Mouse (Mus musculus) limb, embryonic 11.5 days (tissue): ENCODE data around the gene Tmem80. TPM values are rescaled to one million over a fixed set of nuclear protein-coding genes. Genes with fewer than 3 reads are reported as not detected.

ENCODE experiments used
- ATAC-seq: fragments of 200-750 bp; cut with Nextera tagmentation; 2 replicates; pipeline ENCODE4 v1.8.0; 2017; ENCODE audit warnings: low read depth; ENCODE audit not compliant: insufficient number of reproducible peaks, low FRiP score, low TSS enrichment
- DNase-seq: peaks from one replicate; pipeline ENCODE4 v3.0.0-alpha.2; 2015; ENCODE audit warnings: low spot score
- H3K27ac ChIP-seq: fragments of 300-500 bp; sonication (generic); replicated peaks from 2 replicates; pipeline ENCODE4 v1.5.1; 2014; ENCODE audit warnings: low read depth, mild to moderate bottlenecking, low read length
- H3K27me3 ChIP-seq: fragments of 300-500 bp; sonication (generic); 2 replicates; pipeline ENCODE4 v1.6.1; 2014; ENCODE audit warnings: mild to moderate bottlenecking, low read length, mixed read lengths; ENCODE audit not compliant: control insufficient read depth, insufficient read depth
- H3K36me3 ChIP-seq: fragments of 300-500 bp; sonication (generic); 2 replicates; pipeline ENCODE4 v1.6.1; 2014; ENCODE audit warnings: mild to moderate bottlenecking, low read length, moderate library complexity, mixed read lengths; ENCODE audit not compliant: control insufficient read depth, insufficient read depth
- H3K4me1 ChIP-seq: fragments of 300-500 bp; sonication (generic); 2 replicates; pipeline ENCODE4 v1.6.1; 2014; ENCODE audit warnings: low read length, mixed read lengths; ENCODE audit not compliant: control insufficient read depth, insufficient read depth
- H3K4me2 ChIP-seq: fragments of 300-500 bp; sonication (generic); 2 replicates; pipeline ENCODE4 v1.6.1; 2014; ENCODE audit warnings: low read depth, mild to moderate bottlenecking, moderate library complexity; ENCODE audit not compliant: severe bottlenecking
- H3K4me3 ChIP-seq: fragments of 300-500 bp; sonication (generic); 2 replicates; pipeline ENCODE4 v1.5.1; 2014; ENCODE audit warnings: low read depth, low read length
- H3K9ac ChIP-seq: fragments of 300-500 bp; sonication (generic); 2 replicates; pipeline ENCODE4 v1.6.1; 2014; ENCODE audit warnings: mild to moderate bottlenecking, low read length
- H3K9me3 ChIP-seq: fragments of 300-500 bp; sonication (generic); 2 replicates; pipeline ENCODE4 v1.6.1; 2016; ENCODE audit warnings: low read length; ENCODE audit not compliant: control insufficient read depth
- WGBS: fragments of 180-500 bp; shearing (Covaris S2); extraction: QIAGEN DNeasy Blood & Tissue Kit; methylation state at CpG from one replicate; pipeline ENCODE4 v1.1.7; 2014; 5-methylcytosine and 5-hydroxymethylcytosine counted together
- polyA plus RNA-seq: library from polyadenylated mRNA; unstranded; fragments of >200 nt; fragmentation: Nextera tagmentation; extraction: Ambion mirVana; gene quantifications from 2 replicates; pipeline ENCODE4 v1.2.1, GENCODE M21; 2014

Gene Tmem80
- polyA plus RNA-seq, 1 experiment from 2014 or later, result 29.5 TPM

DNA sequence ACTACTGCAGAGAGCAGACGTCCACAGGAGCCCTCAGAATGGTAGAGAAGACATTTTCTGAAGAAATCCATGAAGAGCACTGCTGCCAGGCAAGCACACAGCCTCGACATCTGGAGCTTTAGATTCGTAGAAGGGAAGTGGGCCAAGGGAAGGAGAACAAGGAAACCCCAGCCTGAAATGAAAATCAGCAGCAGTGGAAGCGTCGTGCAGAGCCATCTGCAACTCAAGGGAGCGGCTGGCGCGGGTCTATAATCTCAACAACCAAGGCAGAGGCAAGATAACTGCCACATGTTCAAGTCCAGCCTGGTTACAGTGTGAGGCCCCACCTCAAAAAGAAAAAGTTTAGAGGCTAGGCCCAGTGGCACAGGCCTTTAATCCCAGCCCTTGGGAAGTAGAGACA, 12.5 kb upstream of the Tmem80 start:
- no peak overlapping the region for H3K4me2 ChIP-seq
- H3K4me1 ChIP-seq, result no peaks in the 10 kb centered on the region
- H3K36me3 ChIP-seq, result peaks cover 37% of the 10 kb centered on the region
- H3K9ac ChIP-seq, result no peak overlapping the region
- no peaks in the 10 kb centered on the region for H3K9me3 ChIP-seq
- H3K27ac ChIP-seq, result no peak overlapping the region
- no peaks in the 10 kb centered on the region for H3K27me3 ChIP-seq
- H3K4me3 ChIP-seq, result no peak overlapping the region
- 91% methylated on average over 8 of the region's 8 CpGs for WGBS
- ATAC-seq, result no peak
- DNase-seq, result no peak

DNA sequence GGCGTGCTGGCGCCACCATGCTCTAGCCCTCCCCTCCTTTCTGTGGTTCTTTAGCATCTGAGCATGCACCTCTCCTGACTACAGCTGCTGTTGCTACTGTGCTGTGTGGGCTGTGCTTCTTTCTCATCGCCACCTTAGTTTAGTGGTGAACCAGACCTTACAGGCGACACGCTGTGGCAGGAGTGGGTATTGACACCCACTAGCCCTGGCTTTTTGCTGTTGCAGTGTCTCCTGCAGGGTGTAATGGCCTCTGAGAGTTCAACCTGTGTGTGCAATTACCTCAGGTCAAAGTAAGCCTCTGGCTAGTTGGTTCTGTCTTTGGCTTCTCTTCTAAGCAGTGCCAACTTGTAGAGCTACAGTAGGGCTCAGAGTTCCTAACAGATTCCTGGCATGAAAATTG, 11.6 kb upstream of the Tmem80 start:
- WGBS, result 84% methylated on average over 5 of the region's 5 CpGs
- Histone ChIP-seq H3K4me3 (no peak overlapping the region), H3K4me1 (no peaks in the 10 kb centered on the region), H3K9me3 (no peaks in the 10 kb centered on the region), H3K36me3 (peaks cover 39% of the 10 kb centered on the region), H3K9ac (no peak overlapping the region), H3K27ac (no peak overlapping the region), H3K27me3 (no peaks in the 10 kb centered on the region), H3K4me2 (no peak overlapping the region)
- ATAC-seq (no peak), DNase-seq (peak; percentile 36)

DNA sequence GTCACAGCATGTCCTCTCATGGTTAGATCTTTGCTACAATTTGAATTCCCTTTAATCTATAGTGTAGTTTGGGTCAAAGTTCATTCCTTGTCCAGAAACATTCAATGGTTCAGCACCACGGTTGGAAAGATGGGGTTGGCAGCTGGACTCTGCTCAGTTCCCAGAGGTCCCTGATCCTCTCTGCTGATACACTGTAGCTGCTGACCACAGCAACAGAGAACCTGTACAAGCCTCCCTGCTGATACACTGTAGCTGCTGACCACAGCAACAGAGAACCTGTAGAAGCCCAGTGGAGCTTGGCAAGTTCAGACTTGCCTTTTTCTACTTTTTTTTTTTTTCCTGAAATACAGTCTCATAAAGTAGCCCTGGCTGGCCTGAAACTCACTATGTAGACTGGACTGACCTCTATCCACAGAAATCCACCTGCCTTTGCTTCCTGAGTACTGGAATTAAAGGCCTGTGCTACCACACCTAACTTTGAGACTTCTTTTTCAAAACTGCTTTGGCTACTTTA, 9.9 kb upstream of the Tmem80 start:
- H3K4me3 ChIP-seq, result no peak overlapping the region
- H3K27me3 ChIP-seq, result no peaks in the 10 kb centered on the region
- H3K9me3 ChIP-seq, result no peaks in the 10 kb centered on the region
- no peak overlapping the region for H3K4me2 ChIP-seq
- no peak overlapping the region for H3K27ac ChIP-seq
- DNase-seq (no peak), ATAC-seq (no peak)
- WGBS, result 89% methylated on average over 1 of the region's 1 CpGs
- peaks cover 45% of the 10 kb centered on the region for H3K36me3 ChIP-seq
- no peak overlapping the region for H3K9ac ChIP-seq
- H3K4me1 ChIP-seq, result no peaks in the 10 kb centered on the region

DNA sequence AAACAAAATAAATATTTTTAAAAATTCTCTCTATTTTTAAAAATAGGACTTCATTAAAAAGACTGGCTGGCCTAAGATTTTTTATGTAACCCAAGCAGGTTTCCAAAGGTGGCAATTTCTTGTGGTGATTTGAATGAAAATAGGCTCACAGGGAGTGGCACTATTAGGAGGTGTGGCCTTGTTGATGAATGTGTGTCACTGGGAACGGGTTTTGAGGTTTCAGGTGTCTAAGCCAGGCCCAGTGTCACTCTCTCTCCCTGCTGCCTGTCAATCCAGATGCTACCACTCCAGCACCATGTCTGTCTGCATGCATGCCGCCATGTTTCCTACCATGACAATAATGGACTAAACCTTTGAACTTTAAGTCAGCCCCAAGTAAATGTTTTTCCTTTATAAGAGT, 8.1 kb upstream of the Tmem80 start:
- DNase-seq (no peak), ATAC-seq (no peak)
- 69% methylated on average over 2 of the region's 2 CpGs for WGBS
- no peak overlapping the region for H3K4me2 ChIP-seq
- H3K36me3 ChIP-seq, result peaks cover 38% of the 10 kb centered on the region
- no peaks in the 10 kb centered on the region for H3K9me3 ChIP-seq
- no peak overlapping the region for H3K9ac ChIP-seq
- H3K4me1 ChIP-seq, result no peaks in the 10 kb centered on the region
- no peaks in the 10 kb centered on the region for H3K27me3 ChIP-seq
- no peak overlapping the region for H3K27ac ChIP-seq
- H3K4me3 ChIP-seq, result no peak overlapping the region

DNA sequence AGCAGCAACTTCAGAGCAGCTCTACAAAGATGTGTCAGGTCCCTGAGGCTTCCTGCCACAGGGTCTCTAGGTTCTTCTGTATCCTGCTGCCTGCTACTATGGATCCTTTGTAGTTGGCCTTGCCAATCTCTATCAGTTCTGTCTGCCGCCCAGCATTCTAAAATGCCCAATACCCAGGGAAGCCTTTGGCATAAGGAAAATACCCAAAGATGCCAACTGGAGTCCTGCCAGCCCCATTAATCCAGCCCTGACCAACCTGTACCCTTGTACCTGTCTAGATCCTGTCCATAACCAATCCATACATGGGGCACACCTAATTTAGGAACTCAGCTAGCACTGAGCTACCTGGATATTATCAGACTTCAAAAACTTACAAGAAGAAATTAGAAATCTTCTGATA, 2.9 kb upstream of the Tmem80 start:
- Histone ChIP-seq H3K4me1 (peaks cover 12% of the 10 kb centered on the region), H3K27me3 (no peaks in the 10 kb centered on the region), H3K27ac (no peak overlapping the region), H3K36me3 (peaks cover 20% of the 10 kb centered on the region), H3K9me3 (no peaks in the 10 kb centered on the region), H3K4me3 (no peak overlapping the region), H3K9ac (no peak overlapping the region), H3K4me2 (no peak overlapping the region)
- ATAC-seq (no peak), DNase-seq (no peak)
- WGBS, result 83% methylated on average over 1 of the region's 1 CpGs

DNA sequence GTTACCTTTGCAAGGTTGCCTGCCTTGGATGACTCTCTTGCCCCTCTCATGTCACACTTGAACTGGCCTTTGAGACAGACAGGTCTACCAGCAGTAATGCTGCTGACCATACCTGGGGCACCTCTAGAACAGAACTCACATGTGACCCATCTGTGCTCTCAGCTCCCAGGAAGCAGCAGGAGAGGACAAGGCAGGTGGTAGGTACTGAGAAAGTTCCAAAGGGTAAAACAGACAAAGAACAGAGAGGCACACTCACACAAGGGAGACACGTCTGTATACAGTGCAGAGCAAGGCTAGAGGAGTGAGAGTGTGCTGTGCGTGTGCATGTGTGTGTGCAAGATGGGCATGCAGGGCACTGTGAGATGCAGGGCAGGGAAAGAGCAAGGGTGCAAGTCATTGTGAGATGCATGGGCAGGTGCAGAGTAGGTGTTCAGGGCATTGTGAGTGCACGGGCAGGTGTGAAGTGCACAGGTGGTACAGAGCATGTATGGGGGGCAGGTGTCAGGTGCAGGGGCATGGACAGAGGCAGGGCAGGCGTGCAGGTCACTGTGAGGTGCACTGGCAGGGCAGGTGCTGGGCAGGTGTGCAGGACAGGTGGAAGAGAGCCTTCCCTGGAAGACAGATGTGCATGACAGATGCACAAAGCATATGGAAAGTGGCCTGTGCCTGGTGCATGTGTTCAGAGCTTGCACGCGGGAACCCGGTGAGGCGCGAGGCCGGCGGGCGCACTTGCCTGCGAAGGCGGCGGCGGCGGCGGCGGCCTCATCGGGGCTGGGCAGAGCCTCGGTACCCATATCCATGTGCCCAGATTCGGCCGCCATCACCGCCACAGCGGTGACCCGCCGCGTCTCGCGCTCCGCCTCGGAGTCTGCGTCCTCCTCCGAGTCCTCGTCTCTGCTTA, 743 bp upstream of the Tmem80 start:
- 6% methylated on average over 35 of the region's 35 CpGs for WGBS

DNA sequence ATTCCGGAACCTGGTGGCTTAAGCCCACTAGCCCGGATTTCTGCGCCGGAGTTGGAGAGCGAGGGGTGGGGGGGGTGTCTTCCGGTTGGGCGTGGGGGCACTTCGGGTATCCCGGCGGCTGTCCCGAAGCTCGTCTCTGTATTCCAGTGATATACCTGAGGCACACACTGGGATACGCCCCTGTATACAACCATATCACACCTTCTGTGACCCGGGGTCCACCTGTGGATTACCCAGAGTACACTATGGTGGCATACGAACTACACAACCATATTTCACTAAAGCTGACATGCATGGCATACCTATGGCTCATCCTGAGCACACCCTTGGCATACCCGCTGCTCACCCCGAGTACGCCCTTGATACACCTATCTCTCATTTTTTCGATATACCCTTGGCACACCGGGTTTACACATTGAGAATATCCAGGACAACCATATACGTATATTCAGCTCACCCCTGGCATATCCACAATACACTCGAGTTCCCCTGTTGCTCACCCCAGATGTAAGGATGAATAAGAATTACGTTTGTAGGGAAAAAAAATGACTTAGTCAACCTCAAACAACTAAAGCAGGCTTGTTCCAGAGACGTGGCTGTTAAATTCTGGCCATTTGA, 943 bp downstream of the Tmem80 start:
- Histone ChIP-seq H3K4me3 (peak overlapping the region; percentile 60), H3K27ac (peak overlapping the region; percentile 96), H3K27me3 (no peaks in the 10 kb centered on the region), H3K36me3 (peaks cover 2% of the 10 kb centered on the region; the same call in 1 of the 2 replicates), H3K9me3 (no peaks in the 10 kb centered on the region), H3K9ac (peak overlapping the region; percentile 93), H3K4me2 (peak overlapping the region; percentile 47), H3K4me1 (peaks cover 12% of the 10 kb centered on the region)
- ATAC-seq, result peak; percentile 33
- WGBS, result 19% methylated on average over 24 of the region's 24 CpGs
- no peak for DNase-seq

More for the DNA sequence above, 743 bp upstream of the Tmem80 start:
- Histone ChIP-seq H3K27ac (peak overlapping the region; percentile 96), H3K27me3 (no peaks in the 10 kb centered on the region), H3K4me1 (peaks cover 12% of the 10 kb centered on the region), H3K36me3 (peaks cover 8% of the 10 kb centered on the region; the same call in 1 of the 2 replicates), H3K9ac (peak overlapping the region; percentile 93), H3K9me3 (no peaks in the 10 kb centered on the region), H3K4me2 (peak overlapping the region; percentile 96), H3K4me3 (peak overlapping the region; percentile 60)
- DNase-seq, result peak; percentile 72
- peak; percentile 19 for ATAC-seq

DNA sequence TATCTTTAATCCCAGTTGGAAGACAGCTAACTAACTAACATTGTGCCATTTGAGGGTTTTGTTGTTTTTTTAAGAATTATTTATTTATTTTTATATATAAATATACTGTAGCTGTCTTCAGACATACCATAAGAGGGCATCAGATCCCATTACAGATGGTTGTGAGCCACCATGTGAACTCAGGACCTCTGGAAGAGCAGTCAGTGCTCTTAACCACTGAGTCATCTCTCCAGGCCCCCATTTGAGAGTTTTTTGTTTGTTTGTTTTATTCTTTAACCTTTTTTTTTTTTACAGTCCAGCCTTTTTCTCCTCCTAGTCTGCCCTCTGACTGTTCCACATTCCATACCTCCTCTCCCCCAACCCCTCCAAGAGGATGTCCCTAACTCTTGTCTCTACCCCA, 3.2 kb downstream of the Tmem80 start:
- ATAC-seq, result no peak
- no peak overlapping the region for H3K9ac ChIP-seq
- DNase-seq, result no peak
- peaks cover 12% of the 10 kb centered on the region for H3K4me1 ChIP-seq
- peaks cover 4% of the 10 kb centered on the region; the same call in 1 of the 2 replicates for H3K36me3 ChIP-seq
- H3K27ac ChIP-seq, result no peak overlapping the region
- H3K9me3 ChIP-seq, result no peaks in the 10 kb centered on the region
- no peak overlapping the region for H3K4me3 ChIP-seq
- H3K27me3 ChIP-seq, result no peaks in the 10 kb centered on the region
- no peak overlapping the region for H3K4me2 ChIP-seq
